Mouse (Mus musculus) testis, adult 2 months (tissue): Measurements from ENCODE around the gene Cyren.

Experiments
- CTCF ChIP-seq: fragments of 200-500 bp; IDR thresholded peaks from 2 replicates; pipeline ENCODE4 v1.5.1; 2012; ENCODE audit warnings: low read depth, mild to moderate bottlenecking, inconsistent platforms, low read length, moderate library complexity; ENCODE audit not compliant: control insufficient read depth, insufficient read depth, insufficient replicate concordance
- POLR2A ChIP-seq: fragments of 200-500 bp; IDR thresholded peaks from 2 replicates; pipeline ENCODE4 v1.6.1; 2012; ENCODE audit warnings: low read depth, mild to moderate bottlenecking, inconsistent platforms, low read length, moderate library complexity; ENCODE audit not compliant: control insufficient read depth

GRCm38 (mm10) chr6:34914462-34914861, 36.6 kb upstream of the Cyren start:
- no peak for TF ChIP-seq POLR2A
- TF ChIP-seq CTCF: no peak
